Mouse (Mus musculus) midbrain, embryonic 12.5 days (tissue): ENCODE measurements around the gene Dazl. TPM values are rescaled to one million over a fixed set of nuclear protein-coding genes. Genes with fewer than 3 reads are reported as not detected.

ENCODE experiments used
- ATAC-seq: fragments of 200-750 bp; cut with Nextera tagmentation; 2 replicates; pipeline ENCODE4 v1.8.0; 2017; ENCODE audit warnings: low read depth, moderate TSS enrichment, moderate library complexity; ENCODE audit not compliant: low FRiP score
- H3K27ac ChIP-seq: fragments of 300-500 bp; sonication (generic); replicated peaks from 2 replicates; pipeline ENCODE4 v1.5.1; 2016; ENCODE audit warnings: mild to moderate bottlenecking
- H3K27me3 ChIP-seq: fragments of 300-500 bp; sonication (generic); 2 replicates; pipeline ENCODE4 v1.6.1; 2016; ENCODE audit warnings: mild to moderate bottlenecking
- H3K36me3 ChIP-seq: fragments of 300-500 bp; sonication (generic); 2 replicates; pipeline ENCODE4 v1.6.1; 2016
- H3K4me1 ChIP-seq: fragments of 300-500 bp; sonication (generic); 2 replicates; pipeline ENCODE4 v1.6.1; 2016
- H3K4me2 ChIP-seq: fragments of 300-500 bp; sonication (generic); replicated peaks from 2 replicates; pipeline ENCODE4 v1.6.1; 2016; ENCODE audit warnings: mild to moderate bottlenecking, moderate library complexity
- H3K4me3 ChIP-seq: fragments of 300-500 bp; sonication (generic); 2 replicates; pipeline ENCODE4 v1.5.1; 2016; ENCODE audit warnings: mild to moderate bottlenecking
- H3K9ac ChIP-seq: fragments of 300-500 bp; sonication (generic); replicated peaks from 2 replicates; pipeline ENCODE4 v1.6.1; 2016; ENCODE audit warnings: mild to moderate bottlenecking, moderate library complexity
- H3K9me3 ChIP-seq: fragments of 300-500 bp; sonication (generic); 2 replicates; pipeline ENCODE4 v1.6.1; 2016; ENCODE audit warnings: mild to moderate bottlenecking
- WGBS: fragments of 180-500 bp; shearing (Covaris S2); methylation state at CpG from one replicate; pipeline ENCODE4 v1.1.7; 2016; 5-methylcytosine and 5-hydroxymethylcytosine counted together
- polyA plus RNA-seq: library from polyadenylated mRNA; unstranded; fragments of >200 nt; fragmentation: Nextera tagmentation; extraction: Ambion mirVana; gene quantifications from 2 replicates; pipeline ENCODE4 v1.2.1, GENCODE M21; 2016

Gene Dazl
- polyA plus RNA-seq, 1 experiment from 2014 or later = 0.09 TPM

DNA sequence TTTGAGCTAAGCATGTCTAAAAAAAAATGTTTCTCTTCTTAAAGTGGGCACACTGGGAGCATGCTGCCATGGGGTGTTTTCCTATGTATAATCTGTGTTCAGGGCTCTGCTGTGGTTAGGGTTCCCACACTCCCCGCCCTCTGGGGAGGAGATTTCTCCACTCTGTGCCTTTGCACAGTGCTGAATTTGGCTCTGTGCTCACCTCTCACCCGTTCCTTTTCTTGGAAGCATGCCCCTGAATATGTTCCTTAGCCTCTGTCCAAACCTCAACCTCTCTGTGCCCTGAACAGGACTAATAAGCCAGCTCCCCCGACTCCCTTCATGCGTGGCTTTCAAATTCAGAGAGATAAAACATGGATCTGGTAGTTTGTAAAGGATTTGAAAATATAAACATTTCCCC lies 63.9 kb downstream of the Dazl start:
- 84% methylated on average over 4 of the region's 4 CpGs for WGBS
- no peaks in the 10 kb centered on the region for H3K36me3 ChIP-seq
- no peaks in the 10 kb centered on the region for H3K9me3 ChIP-seq
- no peak overlapping the region for H3K9ac ChIP-seq
- no peaks in the 10 kb centered on the region for H3K4me1 ChIP-seq
- no peaks in the 10 kb centered on the region for H3K27me3 ChIP-seq
- no peak for ATAC-seq
- no peak overlapping the region for H3K4me2 ChIP-seq
- no peak overlapping the region for H3K4me3 ChIP-seq
- H3K27ac ChIP-seq = no peak overlapping the region

Other genes starting within 250 kb of the Dazl start
- 4.5 and 7.1 TPM in 2 replicates for gene Rftn1, start 103.0 kb downstream of the Dazl start, polyA plus RNA-seq
- 7.4 and 7.7 TPM in 2 replicates for gene Plcl2, start 215.8 kb upstream of the Dazl start, polyA plus RNA-seq